Comparison of ENCODE assay signal across 26 mouse cellular contexts in genomic region chr8:105000586-105000985, GRCm38 (mm10). TPM values are rescaled to one million over a fixed set of nuclear protein-coding genes. Genes with fewer than 3 reads are reported as not detected.
DNase-seq lines count a peak whose midpoint lies in the region; ATAC-seq lines count a peak whose summit lies in the region.
"Had no signal": no experiment of that assay in that cellular context is flagged by ENCODE, and none has a peak within 500 bp of the region (broad histone marks: within the 10 kb centered on the region; RNA-seq: fewer than 3 reads in every experiment).

Gene Ces2h, plus strand, starts transcription at chr8:105000853.

- no peaks in the 10 kb centered on the region for H3K27me3 ChIP-seq in kidney, embryonic 14.5 days (ENCODE audit: control insufficient read depth, insufficient read depth, low read length)
- no peaks in the 10 kb centered on the region for H3K27me3 ChIP-seq in stomach, embryonic 15.5 days (replicated peaks)
- H3K27me3 ChIP-seq in midbrain, embryonic 14.5 days (ENCODE audit: control insufficient read depth, insufficient read depth, low read length), result no peaks in the 10 kb centered on the region
- H3K27me3 ChIP-seq: CH12.LX; embryonic facial prominence, embryonic 12.5 days; liver, embryonic 15.5 days; midbrain, embryonic 15.5 days had no signal

- no peaks in the 10 kb centered on the region for H3K36me3 ChIP-seq in kidney, embryonic 14.5 days (ENCODE audit: control insufficient read depth, insufficient read depth, low read length)
- no peaks in the 10 kb centered on the region for H3K36me3 ChIP-seq in stomach, embryonic 15.5 days
- H3K36me3 ChIP-seq in midbrain, embryonic 14.5 days (ENCODE audit: control insufficient read depth, insufficient read depth, low read length), result no peaks in the 10 kb centered on the region
- H3K36me3 ChIP-seq: embryonic facial prominence, embryonic 12.5 days; liver, embryonic 15.5 days; midbrain, embryonic 15.5 days had no signal

- H3K27ac ChIP-seq in kidney, embryonic 14.5 days (ENCODE audit: low read depth, low read length), result no peak within 1 kb of the TSS
- no peak within 1 kb of the TSS for H3K27ac ChIP-seq in stomach, embryonic 15.5 days
- H3K27ac ChIP-seq in midbrain, embryonic 14.5 days (replicated peaks; ENCODE audit: low read depth, low read length), result no peak within 1 kb of the TSS
- H3K27ac ChIP-seq: embryonic facial prominence, embryonic 12.5 days; liver, embryonic 15.5 days; midbrain, embryonic 15.5 days had no signal

- no peak within 1 kb of the TSS for H3K9ac ChIP-seq in kidney, embryonic 14.5 days (ENCODE audit: low read depth, low read length)
- no peak within 1 kb of the TSS for H3K9ac ChIP-seq in stomach, embryonic 15.5 days
- no peak within 1 kb of the TSS for H3K9ac ChIP-seq in midbrain, embryonic 14.5 days (replicated peaks; ENCODE audit: low read length)
- H3K9ac ChIP-seq: embryonic facial prominence, embryonic 12.5 days; liver, embryonic 15.5 days; midbrain, embryonic 15.5 days had no signal

- no peak within 1 kb of the TSS for H3K4me2 ChIP-seq in kidney, embryonic 14.5 days (replicated peaks; ENCODE audit: low read depth, low read length)
- H3K4me2 ChIP-seq in stomach, embryonic 15.5 days, result no peak within 1 kb of the TSS
- no peak within 1 kb of the TSS for H3K4me2 ChIP-seq in midbrain, embryonic 14.5 days (ENCODE audit: low read length)
- H3K4me2 ChIP-seq: embryonic facial prominence, embryonic 12.5 days; liver, embryonic 15.5 days; midbrain, embryonic 15.5 days had no signal

- peak; percentile 89 for DNase-seq in kidney, adult 11 months
- DNase-seq in kidney, adult 8-10 months, result peak; percentile 85 to 89
- DNase-seq in kidney, postnatal 25 days, result peak; percentile 78 to 94
- DNase-seq in frontal cortex, postnatal 25 days (ENCODE audit: low spot score in 2 of 2), result no peak
- DNase-seq in midbrain, embryonic 14.5 days, result no peak
- DNase-seq in cerebellum, postnatal 10 days, result no peak
- DNase-seq: adrenal gland, postnatal 36 days; cerebellum, adult 2 months; gastrocnemius, postnatal 36 days; layer of hippocampus, adult 9-11 months; lung, postnatal 10 days; right cerebral cortex, postnatal 25 days; thymus, postnatal 25 days had no signal

- 67% methylated on average over 7 of the region's 7 CpGs for WGBS in kidney, embryonic 14.5 days
- 67% methylated on average over 7 of the region's 7 CpGs for WGBS in stomach, embryonic 15.5 days
- WGBS in midbrain, embryonic 14.5 days, result 84% methylated on average over 7 of the region's 7 CpGs

- H3K4me3 ChIP-seq in kidney, embryonic 14.5 days (ENCODE audit: low read length), result no peak within 1 kb of the TSS
- no peak within 1 kb of the TSS for H3K4me3 ChIP-seq in stomach, embryonic 15.5 days (replicated peaks)
- no peak within 1 kb of the TSS for H3K4me3 ChIP-seq in midbrain, embryonic 14.5 days (replicated peaks; ENCODE audit: low read depth, low read length)
- H3K4me3 ChIP-seq: embryonic facial prominence, embryonic 12.5 days; erythroblast, embryonic 14.5 days; liver, embryonic 15.5 days; midbrain, embryonic 15.5 days; myocyte had no signal

- ATAC-seq in kidney, embryonic 14.5 days (ENCODE audit: low FRiP score, low TSS enrichment), result no peak
- ATAC-seq in stomach, embryonic 15.5 days (ENCODE audit: insufficient read depth, low FRiP score, low read depth), result peak; percentile 71; the same call in 1 of the 2 replicates
- ATAC-seq in midbrain, embryonic 14.5 days (ENCODE audit: low FRiP score, low TSS enrichment), result no peak
- ATAC-seq: forebrain, embryonic 14.5 days; midbrain, embryonic 15.5 days had no signal

- H3K9me3 ChIP-seq in kidney, embryonic 14.5 days (ENCODE audit: control insufficient read depth, low read length), result no peaks in the 10 kb centered on the region
- no peaks in the 10 kb centered on the region for H3K9me3 ChIP-seq in stomach, embryonic 15.5 days
- H3K9me3 ChIP-seq in midbrain, embryonic 14.5 days (ENCODE audit: control insufficient read depth, low read length), result no peaks in the 10 kb centered on the region
- H3K9me3 ChIP-seq: embryonic facial prominence, embryonic 12.5 days; liver, embryonic 15.5 days; midbrain, embryonic 15.5 days had no signal

- H3K4me1 ChIP-seq in kidney, embryonic 14.5 days (ENCODE audit: control insufficient read depth, insufficient read depth, low read length), result no peaks in the 10 kb centered on the region
- no peaks in the 10 kb centered on the region for H3K4me1 ChIP-seq in stomach, embryonic 15.5 days
- no peaks in the 10 kb centered on the region for H3K4me1 ChIP-seq in midbrain, embryonic 14.5 days (ENCODE audit: control insufficient read depth, insufficient read depth, low read length)
- H3K4me1 ChIP-seq: embryonic facial prominence, embryonic 12.5 days; midbrain, embryonic 15.5 days had no signal

RNA-seq across cellular contexts. Expression of gene Ces2h, which starts in this region (rescaled TPM):
- not detected in 2 replicates for polyA plus RNA-seq in kidney, embryonic 14.5 days (2014; fragmentation: Nextera tagmentation; extraction: Ambion mirVana)
- not detected in 2 replicates for polyA plus RNA-seq in stomach, embryonic 15.5 days (2015; fragmentation: Nextera tagmentation; extraction: Ambion mirVana)
- polyA plus RNA-seq in midbrain, embryonic 14.5 days (2014; fragmentation: Nextera tagmentation; extraction: Ambion mirVana), result not detected in 2 replicates
- polyA plus RNA-seq: cerebellum, adult 2 months; embryonic facial prominence, embryonic 12.5 days; erythroblast, embryonic 14.5 days; forebrain, embryonic 14.5 days; heart, embryonic 16.5 days; hindbrain, embryonic 11.5 days; limb, embryonic 11.5 days; liver, embryonic 15.5 days; midbrain, embryonic 15.5 days; myocyte; neural tube, embryonic 14.5 days had no signal

Comparison
In these comparisons a context has a peak if more than half of its experiments do, and no peak if none do; other contexts are left out.
1. Peak in ATAC-seq in stomach, embryonic 15.5 days; RNA of the gene not detected or under 1 TPM.
2. DNase-seq: peak in kidney, adult 11 months (single experiment), kidney, adult 8-10 months (2 of 2) and kidney, postnatal 25 days (2 of 2); none in frontal cortex, postnatal 25 days (0 of 2), midbrain, embryonic 14.5 days (single experiment) and cerebellum, postnatal 10 days (0 of 2).